Mouse (Mus musculus) common myeloid progenitor, adult 5-6 weeks (primary cell): ENCODE data around the gene Eif4a1. TPM values are rescaled to one million over a fixed set of nuclear protein-coding genes. Genes with fewer than 3 reads are reported as not detected.

ENCODE experiments used
- ATAC-seq: replicated peaks from 2 replicates; pipeline ENCODE4 v1.8.0; 2016; ENCODE audit warnings: low read depth, mild to moderate bottlenecking, moderate TSS enrichment, inconsistent platforms; ENCODE audit not compliant: poor library complexity, severe bottlenecking
- total RNA-seq: library from RNA; stranded (forward); fragments of 200-1000, 187-1606 nt; gene quantifications from 2 replicates; pipeline ENCODE4 v1.2.3, GENCODE M21; 2017

Eif4a1 gene
- total RNA-seq, 1 experiment from 2014 or later = 895 TPM

DNA sequence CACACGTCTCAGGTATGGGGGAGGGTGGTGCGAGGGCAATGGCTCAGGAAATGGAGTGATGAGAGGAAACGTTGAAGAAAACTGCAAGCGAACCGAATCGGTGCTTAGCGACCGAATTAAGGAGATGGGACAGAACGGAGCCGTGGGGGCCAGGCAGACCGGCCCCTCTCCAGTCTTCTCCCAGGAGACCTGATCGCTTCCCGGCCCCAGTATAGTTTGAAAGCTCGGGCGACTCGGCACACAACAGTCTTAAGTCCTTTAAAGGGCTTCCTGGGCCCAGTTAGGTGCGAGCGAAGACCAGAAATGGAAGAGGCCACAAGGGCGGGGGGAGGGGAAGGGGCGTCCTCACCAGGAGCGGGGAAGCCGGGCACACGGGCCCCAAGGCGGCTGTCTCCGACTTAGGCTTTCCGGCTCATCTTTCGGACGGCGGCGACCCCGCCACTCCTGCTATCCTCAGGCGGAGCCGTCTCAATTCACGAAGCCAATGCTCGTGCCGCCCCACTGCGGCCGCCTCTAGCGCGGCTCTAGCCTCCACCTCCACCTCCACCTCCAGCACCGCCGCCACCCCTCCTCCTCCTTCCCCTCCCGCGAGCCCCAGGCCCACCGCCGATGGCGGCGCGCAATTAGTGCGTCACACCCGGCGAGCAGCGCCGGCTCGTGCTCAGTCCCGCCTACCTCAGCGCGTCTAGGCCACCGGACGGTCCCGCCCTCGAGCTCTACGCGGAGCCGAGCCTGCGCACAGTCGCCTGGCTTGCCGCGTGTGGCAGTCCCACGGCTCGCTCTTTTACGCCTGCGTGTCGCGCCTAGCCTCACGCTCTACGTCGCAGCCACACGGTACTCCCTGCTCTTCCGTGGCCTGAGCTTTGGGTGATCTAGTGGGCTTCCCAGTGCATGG, 9.3 kb upstream of the Eif4a1 start, which contains the start of gene Senp3:
Senp3 (minus strand) TSS at position 771 of the 895 bp plus-strand sequence.
- ATAC-seq = peak; percentile 88

DNA sequence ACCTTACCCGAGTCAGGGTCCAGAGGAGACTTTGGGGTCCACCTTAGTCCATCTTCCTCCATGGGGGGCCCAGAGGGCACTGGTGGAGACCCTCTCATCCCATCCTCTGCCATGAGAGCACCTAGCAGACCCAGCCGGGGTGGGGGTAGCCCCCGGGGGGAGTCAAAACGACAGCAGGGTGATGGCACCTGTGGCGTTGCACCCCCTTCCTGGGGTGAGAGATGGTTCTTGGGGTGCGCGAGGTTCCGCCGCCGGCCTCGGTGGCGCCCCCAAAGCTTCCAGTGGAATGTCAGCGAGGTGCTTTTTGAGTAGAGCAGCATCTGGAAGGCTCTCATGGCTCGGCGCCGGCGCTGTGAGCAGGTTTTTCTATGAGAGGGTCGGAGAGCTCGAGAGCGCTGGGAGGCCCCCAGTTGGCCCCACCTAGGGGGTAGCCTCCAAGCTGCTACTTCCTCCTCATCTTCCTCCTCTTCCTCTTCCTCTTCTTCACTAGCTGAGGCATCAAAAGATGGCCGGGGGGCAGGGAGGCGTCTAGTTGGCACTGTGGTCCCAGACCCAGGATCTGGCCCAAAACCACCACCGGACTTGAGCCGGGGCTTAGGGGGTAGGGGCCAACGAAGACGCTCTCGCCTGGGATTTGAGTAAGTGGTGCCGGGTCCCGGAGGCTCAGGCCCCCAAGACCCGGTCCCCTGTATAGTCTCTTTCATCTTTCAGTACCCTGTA, 8.1 kb upstream of the Eif4a1 start:
- no peak for ATAC-seq

DNA sequence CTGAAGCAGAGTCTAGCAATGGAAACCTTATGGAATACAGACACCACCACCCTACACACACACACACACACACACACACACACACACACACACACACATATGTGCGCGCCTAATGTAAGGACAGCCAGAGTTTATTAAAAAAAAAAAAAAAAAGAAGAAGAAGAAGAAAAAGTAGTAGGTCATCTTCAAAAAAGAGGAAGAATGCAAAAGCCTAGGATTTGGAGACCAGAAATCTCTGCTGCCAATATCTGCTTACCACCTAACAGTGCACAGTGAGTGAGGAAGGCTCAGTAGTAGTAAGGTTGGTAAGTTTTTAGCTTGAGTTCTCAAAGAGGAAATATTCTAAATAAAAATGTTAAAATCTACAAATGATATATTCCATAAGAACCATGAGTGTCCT, 6.9 kb upstream of the Eif4a1 start:
- no peak for ATAC-seq

DNA sequence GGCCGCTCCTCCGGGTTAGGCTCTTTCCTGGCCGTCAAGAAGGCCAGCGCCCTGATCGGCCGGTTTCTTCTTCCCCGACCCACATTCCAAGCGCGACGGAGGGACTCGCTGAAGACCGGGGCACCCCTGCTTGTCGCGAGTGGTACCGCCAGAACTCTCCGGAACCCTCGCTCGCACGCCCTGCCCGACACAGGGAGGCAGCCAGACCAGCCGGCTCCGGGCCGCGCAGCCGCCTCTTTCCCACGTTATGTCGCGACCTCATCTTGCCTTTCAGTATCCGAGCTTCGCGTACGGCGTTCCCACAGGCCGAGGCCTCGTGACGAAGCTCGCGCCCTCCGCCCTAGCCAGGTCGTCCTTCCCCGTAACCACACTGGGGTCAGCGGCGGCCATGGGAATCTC, 498 bp downstream of the Eif4a1 start:
- peak; percentile 7; the same call in 1 of the 2 replicates for ATAC-seq

DNA sequence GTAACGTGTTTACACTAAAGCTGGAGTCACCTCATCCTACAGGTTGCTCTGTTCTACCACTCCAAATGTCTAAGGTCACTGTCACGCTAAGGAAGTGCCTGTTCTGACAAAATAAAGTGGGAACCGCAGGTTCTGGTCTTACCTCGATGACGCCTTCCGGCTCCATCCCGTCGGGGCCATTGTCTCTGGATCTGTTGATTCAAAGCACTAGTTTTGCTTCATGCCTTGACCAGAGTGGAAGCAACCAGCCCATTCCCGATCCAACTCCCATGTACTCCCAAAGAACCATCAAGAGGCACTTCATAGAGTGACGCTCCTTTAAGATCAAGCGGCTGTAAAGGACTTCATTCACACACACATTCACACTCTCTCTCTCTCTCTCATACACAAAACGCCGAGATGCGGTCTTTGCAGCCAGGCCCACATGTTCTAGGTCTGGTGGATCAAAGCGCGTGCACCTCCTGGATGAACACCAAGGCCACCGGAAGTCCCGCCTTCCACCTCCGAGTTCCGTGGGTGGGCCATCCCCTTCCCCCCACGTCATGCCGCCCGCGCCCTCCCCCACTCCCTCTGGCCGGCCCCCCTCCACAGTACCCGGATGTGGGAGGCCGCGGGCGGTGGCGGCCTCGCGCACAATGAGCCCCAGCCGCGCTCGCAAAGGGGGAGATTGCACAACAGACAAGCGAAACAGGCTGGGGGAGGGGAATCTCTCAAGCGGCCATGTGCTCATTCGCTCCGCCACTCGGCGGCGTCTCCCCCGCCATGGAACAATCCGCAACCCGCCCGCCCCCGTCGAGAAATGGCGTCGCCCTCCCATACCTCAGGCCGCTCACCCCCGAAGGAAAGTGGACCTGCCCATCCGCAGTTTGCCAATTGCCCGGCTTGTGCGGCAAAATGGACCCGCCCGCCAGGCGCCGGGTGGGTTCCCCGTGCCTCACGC, 1.2 kb downstream of the Eif4a1 start:
- peak; percentile 54 for ATAC-seq

DNA sequence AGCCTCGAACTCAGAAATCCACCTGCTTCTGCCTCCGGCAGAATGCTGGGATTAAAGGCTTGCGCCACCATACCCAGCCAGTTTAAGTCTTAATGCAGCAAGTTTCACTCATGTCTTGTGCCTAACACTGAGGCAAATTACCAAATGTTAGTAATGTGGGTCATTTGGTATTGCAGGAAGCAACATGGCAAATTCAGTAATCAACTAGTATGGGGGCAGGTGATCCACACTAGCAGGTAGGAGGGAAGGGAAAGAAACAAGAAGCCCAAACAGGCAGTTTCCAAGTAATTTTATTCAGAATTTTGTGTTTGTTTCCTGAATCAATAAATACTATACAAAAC, 5.6 kb downstream of the Eif4a1 start:
- no peak for ATAC-seq

DNA sequence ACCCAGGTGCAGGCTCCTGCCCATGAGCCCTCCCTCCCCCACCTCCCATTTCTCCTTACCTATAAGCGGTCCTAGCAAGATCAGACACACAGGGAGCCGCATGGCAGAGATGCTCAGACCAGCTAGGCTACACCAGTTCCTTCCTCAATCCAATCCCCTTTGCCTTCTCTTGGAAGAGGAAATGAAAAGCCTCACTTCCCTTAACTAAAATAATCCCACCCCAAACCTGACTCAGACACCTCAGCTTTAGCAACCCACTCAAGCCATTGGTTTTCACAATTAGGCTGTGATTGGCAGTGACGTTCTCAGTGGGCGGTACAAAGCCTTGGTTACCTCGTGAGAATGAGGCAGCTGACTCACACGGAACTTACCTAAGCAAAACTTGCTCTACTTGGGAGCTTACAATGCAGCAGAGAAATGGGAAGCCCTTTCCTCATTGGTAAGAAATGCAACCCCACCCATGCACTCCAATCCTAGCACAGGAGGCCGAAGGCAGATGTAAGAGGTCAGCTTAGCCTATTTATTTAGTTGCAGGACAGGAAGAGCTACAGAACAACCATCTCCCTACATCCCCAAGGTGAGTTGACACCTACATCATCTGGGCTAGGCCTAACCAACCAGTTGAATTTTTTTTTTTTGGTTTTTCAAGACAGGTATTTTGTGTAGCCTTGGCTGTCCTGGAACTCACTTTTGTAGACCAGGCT, 6.1 kb downstream of the Eif4a1 start, which contains the start of gene Cd68:
Cd68 (minus strand) TSS at position 193 of the 704 bp plus-strand sequence.
- ATAC-seq = peak; percentile 36

DNA sequence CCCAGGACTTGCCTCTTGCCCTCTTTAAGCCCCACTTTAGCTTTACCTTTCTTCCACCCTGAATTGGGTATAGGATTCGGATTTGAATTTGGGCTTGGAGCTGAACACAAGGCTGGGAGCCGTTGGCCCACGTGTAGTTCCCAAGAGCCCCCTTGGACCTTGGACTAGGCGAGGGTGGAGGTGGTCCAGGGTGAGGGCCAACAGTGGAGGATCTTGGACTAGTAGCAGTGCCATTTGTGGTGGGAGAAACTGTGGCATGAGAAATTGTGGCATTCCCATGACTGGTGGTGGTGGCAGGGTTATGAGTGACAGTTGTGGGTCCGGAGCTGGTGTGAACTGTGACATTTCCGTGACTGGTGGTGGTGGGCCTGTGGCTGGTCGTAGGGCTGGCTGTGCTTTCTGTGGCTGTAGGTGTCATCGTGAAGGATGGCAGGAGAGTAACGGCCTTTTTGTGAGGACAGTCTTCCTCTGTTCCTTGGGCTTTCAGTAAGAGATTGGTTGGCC, 6.7 kb downstream of the Eif4a1 start:
- ATAC-seq = no peak

DNA sequence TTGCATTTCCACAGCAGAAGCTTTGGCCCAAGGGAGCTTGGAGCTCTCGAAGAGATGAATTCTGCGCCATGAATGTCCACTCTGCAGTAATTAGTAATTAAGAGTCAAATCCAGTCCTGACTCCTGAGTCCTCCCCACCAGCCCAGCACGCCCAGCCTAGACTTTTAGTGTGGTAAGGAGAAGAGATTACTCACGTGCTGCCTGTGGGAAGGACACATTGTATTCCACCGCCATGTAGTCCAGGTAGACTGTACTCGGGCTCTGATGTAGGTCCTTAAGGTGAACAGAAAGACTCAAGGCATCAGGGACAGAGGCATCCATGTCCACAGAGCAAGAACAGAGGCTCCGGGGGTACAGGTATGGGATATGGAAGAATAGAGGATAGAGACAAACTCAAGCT, 7.4 kb downstream of the Eif4a1 start:
- no peak for ATAC-seq

DNA sequence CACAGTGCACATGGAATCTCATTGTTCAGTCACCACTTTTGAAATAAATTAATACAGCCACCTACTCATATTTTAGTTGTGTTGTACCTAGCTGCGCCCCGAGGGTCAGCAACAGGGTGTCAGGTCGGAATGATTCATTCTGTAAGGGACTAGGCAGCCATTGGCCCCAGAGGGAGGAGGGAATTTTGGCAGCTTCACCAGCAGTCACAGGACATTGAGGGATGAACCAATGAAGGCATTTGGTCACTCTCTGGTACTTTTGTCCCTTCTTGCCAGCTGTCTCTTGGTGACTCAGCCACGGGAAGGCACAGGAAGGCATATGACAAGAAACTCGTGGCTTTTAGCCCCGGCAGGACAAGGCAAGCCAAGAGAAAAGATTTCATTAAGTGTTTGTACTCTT, 8.4 kb downstream of the Eif4a1 start:
- no peak for ATAC-seq

DNA sequence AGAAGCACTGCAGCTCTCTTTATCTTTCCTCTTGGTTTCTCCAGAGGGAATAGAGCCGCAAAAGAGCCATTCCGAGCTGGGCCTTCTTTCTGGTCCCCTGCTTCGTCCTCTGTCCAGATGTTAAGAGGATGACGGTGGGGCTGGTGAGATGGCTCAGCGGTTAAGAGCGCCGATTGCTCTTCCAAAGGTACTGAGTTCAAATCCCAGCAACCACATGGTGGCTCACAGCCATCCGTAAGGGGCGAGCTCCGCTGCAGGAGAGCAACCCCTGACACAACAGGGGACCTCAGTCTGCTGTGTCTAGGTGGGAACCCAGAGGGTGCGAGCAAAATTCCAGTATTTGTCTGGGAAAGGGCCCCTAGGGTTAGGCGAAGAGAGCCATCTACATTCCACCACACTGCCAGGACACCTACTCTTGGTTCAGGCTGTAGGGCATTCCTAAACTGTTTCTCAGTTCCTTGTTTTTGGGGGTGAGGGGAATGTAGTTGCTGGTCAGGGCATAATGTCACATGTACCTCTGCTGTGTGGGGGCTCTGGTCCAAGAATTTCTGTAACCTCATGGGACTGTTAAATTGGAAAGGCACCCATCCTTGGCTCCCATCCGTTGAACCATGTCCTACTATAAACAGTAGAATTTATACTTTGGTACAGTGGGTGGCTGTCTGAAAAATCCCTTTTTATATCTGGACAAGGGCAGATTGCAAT, 9.1 kb downstream of the Eif4a1 start:
- no peak for ATAC-seq

DNA sequence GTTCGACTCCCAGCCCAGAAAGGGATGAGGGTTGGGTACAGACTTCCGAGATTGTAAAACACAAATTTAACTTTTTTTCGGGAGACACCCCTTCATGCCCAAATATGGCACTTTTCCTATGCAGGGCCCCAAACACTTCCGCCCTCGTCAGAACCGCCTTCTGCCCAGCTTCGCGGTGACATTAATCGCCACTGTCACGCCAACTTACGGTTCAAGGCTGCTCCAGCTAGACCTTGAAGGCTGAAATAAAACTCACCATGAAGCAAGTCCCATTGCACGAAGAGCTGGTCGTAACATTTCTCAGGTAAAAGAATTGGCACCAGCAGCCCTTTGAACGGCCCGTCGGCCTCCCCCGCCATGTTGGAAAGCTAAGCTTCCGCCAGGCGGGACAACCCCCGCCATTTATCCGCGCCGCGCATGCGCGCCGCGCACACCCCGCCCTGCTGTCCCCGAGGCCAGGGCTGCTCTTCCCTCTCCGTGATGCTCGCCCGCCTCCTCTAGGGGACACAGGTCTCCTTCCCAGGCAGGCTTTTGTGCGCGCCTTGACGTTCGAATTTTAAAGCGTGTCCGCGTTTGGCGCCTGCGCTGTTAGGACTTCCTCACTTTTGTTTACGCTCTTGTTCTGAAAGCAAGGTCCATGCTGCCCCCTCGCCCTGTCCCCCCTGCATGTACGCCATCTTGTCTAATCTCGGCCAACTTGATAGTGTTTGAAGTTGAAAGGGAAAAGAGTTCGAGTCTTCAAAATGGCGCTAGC, 9.8 kb downstream of the Eif4a1 start, which contains the start of gene Mpdu1:
Mpdu1 (minus strand) TSS at position 430 of the 754 bp plus-strand sequence.
- ATAC-seq = peak; percentile 80

DNA sequence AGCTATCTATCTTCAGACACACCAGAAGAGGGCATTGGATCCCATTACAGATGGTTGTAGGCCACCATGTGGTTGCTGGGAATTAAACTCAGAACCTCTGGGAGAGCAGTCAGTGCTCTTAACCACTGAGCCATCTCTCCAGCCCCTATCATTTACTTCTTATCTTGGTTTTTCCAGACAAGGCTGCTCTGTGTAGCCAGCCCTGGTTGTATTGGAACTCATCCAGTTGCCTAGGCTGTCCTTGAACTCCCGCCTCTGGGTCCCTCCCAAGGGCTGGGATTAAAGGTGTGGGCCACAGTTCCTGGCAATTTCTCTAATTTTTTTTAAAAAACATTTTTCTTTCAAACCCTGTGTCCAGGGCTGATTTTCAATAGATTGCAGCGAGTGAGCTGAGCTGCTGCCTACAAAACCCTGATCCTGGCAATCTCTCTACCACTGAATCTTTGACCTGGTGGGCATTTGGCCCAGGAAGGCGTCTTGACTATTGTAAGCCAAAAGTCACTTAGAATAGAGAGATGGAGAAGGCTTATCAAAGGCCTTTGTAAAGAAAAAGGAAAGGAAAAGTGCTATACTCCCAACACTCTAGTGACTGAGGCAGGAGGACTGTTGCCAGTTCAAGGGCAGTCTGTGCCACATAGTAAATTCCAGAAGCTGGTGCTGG, 10.9 kb downstream of the Eif4a1 start:
- no peak for ATAC-seq

DNA sequence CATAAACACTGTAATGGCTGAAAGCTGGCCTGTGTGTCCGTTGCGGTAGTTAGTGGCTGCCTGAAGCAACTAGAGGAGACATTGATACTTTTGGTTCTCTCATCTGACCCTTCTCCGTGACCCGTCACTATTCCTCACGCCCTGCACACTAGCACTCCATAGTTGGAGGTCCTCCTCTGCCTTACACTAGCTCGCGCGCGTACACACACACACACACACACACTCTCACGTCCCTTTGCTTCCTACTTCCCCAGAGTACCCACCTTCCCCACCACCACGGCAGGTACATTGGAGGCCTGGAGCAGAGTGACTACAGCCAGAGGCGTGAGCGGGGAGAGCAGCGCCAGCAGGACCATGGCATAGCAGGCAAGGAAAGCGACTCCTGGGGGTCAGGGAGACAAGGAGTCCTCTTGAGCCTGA, 14.8 kb downstream of the Eif4a1 start:
- no peak for ATAC-seq

DNA sequence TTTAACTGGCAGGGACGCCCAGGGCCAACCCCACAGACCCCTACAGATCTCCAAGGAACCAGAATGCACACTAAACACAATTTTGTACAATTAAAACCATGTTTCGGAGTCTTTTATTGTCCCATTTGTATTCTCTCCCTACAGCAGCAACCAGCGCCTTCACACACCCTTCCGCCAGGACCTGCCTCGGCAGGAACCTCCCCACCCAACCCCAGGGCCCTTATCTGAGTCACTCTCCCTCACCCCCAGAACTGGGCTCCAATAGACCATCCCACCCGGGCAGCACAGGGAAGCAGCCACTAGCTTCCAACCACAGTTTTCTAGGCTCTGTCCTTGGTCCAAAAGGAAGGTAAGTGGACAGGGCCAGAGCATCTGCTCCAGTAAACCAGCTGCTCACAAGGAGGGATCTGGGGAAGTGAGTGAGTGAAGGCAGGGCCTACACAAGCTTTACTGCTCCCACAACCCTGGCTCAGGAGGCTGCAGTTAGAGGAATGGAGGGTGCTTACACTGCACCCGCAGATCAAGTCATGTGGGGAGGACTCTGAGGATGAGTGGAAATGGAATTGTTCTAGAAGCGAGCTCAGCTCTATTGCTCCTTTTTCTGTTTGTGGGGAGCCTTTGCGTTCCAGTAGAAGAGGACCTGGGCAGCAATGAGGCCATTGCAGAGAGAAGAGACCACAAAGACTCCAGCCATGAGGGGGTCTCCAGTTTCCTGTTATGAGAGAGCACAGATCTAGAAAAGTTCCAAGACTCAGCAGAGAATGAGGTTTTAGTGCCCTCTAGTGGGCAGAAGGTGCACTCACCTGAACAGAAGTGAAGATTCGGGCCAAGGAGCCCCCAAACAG, 15.4 kb downstream of the Eif4a1 start:
- peak; percentile 38; the same call in 1 of the 2 replicates for ATAC-seq

DNA sequence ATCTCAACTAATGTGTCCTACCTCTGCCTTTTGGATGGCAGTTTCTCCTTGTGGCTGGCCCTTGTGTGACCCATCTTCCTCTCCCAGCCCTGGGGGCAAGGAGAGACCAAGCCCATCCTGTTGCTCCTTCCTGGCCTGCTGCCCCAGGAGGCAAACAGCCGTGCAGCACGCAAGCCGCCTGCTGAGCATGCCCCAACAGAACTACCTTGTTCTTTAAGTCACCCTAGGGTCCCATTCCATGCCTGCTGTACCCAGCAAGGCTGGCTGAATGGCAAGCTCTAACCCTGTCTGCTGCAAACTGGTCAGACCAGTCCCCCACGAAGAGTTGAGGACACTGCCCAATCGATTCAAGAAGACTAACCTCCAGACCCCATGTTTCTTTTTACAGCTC, 16.2 kb downstream of the Eif4a1 start:
- no peak for ATAC-seq
